Mouse (Mus musculus): ENCODE measurements around the gene Myt1. TPM values are rescaled to one million over a fixed set of nuclear protein-coding genes. Genes with fewer than 3 reads are reported as not detected.

Gene Myt1
- polyA plus RNA-seq, 1 experiment = not detected

DNA sequence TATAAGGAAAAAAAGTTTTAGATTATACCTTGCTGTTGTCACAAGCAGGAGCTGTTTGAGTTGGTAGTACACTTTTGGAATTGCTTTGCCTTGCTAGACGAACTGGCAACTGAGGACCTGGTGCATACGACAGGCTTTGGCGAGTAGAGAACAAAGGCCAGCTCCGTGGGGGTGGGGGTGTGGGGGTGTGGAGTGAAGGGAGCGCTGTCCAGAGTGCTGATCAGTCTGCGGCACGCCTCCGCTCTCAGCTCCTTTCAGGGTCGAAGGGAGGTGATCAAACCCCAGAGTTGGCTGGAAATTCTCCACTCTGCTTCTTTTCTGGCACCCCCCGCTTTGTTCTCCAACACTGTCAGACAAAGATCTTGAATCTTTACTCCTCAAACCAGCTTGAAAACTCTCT lies 1.5 kb downstream of the Myt1 start:
- no peak for DNase-seq (ENCODE audit: low read depth in 1 of 2, low spot score in 2 of 2)
- Histone ChIP-seq H3K27ac (ENCODE audit: insufficient read depth, low read length) (no peak overlapping the region), H3K4me1 (ENCODE audit: control insufficient read depth, insufficient read depth, insufficient read length) (no peaks in the 10 kb centered on the region), H3K27me3 (ENCODE audit: control insufficient read depth, insufficient read depth, low read length) (no peaks in the 10 kb centered on the region), H3K36me3 (ENCODE audit: control insufficient read depth, insufficient read depth, low read length) (no peaks in the 10 kb centered on the region), H3K4me3 (ENCODE audit: extremely low read depth, insufficient read depth, insufficient read length) (no peak overlapping the region)
- WGBS = 12% methylated on average over 10 of the region's 10 CpGs
- TF ChIP-seq CTCF (IDR thresholded peaks at IDR 0.05; ENCODE audit: extremely low read depth, insufficient read depth, insufficient read length, insufficient replicate concordance) (no peak), POLR2A (IDR thresholded peaks at IDR 0.05; ENCODE audit: low read depth, low read length) (no peak)

DNA sequence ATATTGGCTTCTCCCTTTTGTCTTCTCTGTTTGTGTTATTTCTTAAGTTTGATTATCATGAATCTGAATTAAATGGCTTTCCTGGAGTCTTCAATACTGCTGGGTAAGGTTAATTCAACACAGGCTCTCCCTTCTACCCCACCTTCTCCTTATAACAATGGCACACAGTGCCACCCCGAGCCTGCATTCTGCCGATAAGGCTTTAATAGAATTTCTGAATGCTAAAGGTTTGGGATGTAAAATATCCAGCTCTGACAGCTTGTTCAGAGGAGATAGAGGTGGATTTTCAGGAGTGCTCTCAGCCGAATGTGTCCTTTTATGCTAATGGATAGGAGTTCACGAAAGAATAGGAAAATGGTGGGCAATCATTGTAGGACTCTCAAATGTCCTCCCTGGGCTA lies 2.1 kb downstream of the Myt1 start:
- no peak for TF ChIP-seq POLR2A (IDR thresholded peaks at IDR 0.05; ENCODE audit: low read depth, low read length)
- TF ChIP-seq CTCF (IDR thresholded peaks at IDR 0.05; ENCODE audit: extremely low read depth, insufficient read depth, insufficient read length, insufficient replicate concordance) = no peak
- no peaks in the 10 kb centered on the region for H3K36me3 ChIP-seq (ENCODE audit: control insufficient read depth, insufficient read depth, low read length)

DNA sequence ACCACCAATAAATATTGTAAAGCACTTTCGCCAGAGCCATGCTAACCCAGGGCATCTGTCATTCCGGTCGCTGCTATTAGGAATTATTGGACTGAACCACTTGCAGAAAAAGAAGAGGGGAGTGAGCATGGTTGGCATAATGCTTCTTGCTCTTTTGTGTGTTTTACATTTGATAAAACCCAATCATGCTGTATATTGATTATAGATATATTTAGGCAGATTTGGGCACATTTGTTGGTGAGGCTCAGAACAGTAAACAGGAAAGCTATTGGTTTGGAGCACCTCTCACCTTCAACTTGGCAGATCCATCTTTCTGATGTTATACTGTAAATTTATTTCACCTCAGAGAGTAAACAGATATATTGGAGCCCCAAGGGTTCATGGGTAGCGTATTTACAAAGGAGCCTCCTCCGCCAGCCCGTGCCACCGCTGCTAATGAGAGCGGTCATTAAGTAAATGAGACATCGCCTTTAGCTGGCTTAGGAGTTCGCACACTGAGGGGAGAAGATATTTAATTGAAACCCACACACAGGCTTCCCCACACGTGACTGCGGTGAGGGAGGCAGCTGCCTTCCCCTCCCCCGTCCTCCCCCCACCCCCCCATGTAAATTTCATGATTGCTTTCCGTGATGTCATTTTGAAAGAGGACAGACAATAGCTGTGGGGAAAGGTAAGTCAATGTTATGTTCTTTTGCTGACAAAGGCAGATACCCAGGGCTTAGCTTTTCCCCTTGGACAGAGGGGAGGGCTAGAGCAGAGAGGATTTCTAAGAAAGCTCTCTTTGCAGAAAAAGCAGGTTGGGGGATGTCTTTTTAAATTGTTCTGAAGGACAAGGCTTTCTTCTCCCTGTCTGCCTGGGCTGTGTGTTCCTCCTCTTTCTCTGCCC lies 3.8 kb downstream of the Myt1 start:
- Histone ChIP-seq H3K4me3 (ENCODE audit: extremely low read depth, insufficient read depth, insufficient read length) (no peak overlapping the region), H3K4me1 (ENCODE audit: control insufficient read depth, insufficient read depth, insufficient read length) (no peaks in the 10 kb centered on the region), H3K27ac (ENCODE audit: insufficient read depth, low read length) (no peak overlapping the region), H3K36me3 (ENCODE audit: control insufficient read depth, insufficient read depth, low read length) (no peaks in the 10 kb centered on the region), H3K27me3 (ENCODE audit: control insufficient read depth, insufficient read depth, low read length) (no peaks in the 10 kb centered on the region)
- no peak for TF ChIP-seq POLR2A (IDR thresholded peaks at IDR 0.05; ENCODE audit: low read depth, low read length)
- no peak for TF ChIP-seq CTCF (IDR thresholded peaks at IDR 0.05; ENCODE audit: extremely low read depth, insufficient read depth, insufficient read length, insufficient replicate concordance)
- WGBS = 65% methylated on average over 14 of the region's 14 CpGs
- no peak for DNase-seq (ENCODE audit: low read depth in 1 of 2, low spot score in 2 of 2)

More for the DNA sequence above, 2.1 kb downstream of the Myt1 start:
- no peak overlapping the region for H3K27ac ChIP-seq (ENCODE audit: insufficient read depth, low read length)
- WGBS = 83% methylated on average over 4 of the region's 4 CpGs
- H3K27me3 ChIP-seq (ENCODE audit: control insufficient read depth, insufficient read depth, low read length) = no peaks in the 10 kb centered on the region
- no peak for DNase-seq (ENCODE audit: low read depth in 1 of 2, low spot score in 2 of 2)
- no peak overlapping the region for H3K4me3 ChIP-seq (ENCODE audit: extremely low read depth, insufficient read depth, insufficient read length)
- no peaks in the 10 kb centered on the region for H3K4me1 ChIP-seq (ENCODE audit: control insufficient read depth, insufficient read depth, insufficient read length)

DNA sequence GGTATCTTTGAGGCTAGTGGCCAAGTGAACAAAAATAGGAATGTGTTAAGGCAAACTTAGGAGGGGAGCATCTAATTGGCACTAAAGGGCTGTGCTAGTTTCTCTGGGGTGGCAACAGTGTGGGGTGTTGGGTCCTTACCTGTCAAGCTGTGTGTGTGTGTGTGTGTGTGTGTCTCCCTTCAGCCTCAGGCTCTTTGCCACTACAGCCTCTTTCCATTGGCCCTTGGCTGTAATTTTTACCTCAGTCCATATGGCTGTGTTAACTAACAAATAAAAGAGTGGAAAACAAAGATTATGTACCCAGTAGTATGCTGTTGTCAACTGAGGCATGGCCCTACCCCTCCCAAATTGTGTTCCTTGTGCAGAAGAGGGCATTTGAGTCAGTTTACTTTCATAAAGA lies 5.3 kb downstream of the Myt1 start:
- no peak overlapping the region for H3K4me3 ChIP-seq (ENCODE audit: extremely low read depth, insufficient read depth, insufficient read length)
- DNase-seq (ENCODE audit: low read depth in 1 of 2, low spot score in 2 of 2) = no peak
- no peaks in the 10 kb centered on the region for H3K4me1 ChIP-seq (ENCODE audit: control insufficient read depth, insufficient read depth, insufficient read length)

DNA sequence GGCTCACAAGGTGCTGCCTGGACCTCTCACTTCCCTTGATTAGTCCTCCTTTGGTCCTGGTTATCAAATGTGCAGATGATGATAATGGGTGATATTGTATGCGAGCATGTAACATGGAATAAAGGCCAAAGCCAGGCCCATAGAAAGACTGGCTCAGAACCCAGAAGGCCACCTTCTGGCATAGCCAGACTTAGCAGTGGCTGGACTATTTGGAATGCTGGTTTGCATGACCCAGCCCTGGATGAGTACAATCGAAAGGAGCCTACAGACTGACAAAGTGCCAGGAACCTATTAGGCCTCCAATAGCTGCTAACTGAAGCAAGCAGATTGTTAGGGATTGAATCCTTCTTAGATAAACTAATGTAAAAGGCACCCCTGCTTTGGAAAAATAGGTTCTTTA lies 6.3 kb downstream of the Myt1 start:
- DNase-seq (ENCODE audit: low read depth in 1 of 2, low spot score in 2 of 2) = no peak
- H3K4me3 ChIP-seq (ENCODE audit: extremely low read depth, insufficient read depth, insufficient read length) = no peak overlapping the region
- WGBS = 85% methylated on average over 2 of the region's 2 CpGs
- no peaks in the 10 kb centered on the region for H3K36me3 ChIP-seq (ENCODE audit: control insufficient read depth, insufficient read depth, low read length)
- TF ChIP-seq CTCF (IDR thresholded peaks at IDR 0.05; ENCODE audit: extremely low read depth, insufficient read depth, insufficient read length, insufficient replicate concordance) (no peak), POLR2A (IDR thresholded peaks at IDR 0.05; ENCODE audit: low read depth, low read length) (no peak)
- no peak overlapping the region for H3K27ac ChIP-seq (ENCODE audit: insufficient read depth, low read length)
- H3K4me1 ChIP-seq (ENCODE audit: control insufficient read depth, insufficient read depth, insufficient read length) = no peaks in the 10 kb centered on the region
- no peaks in the 10 kb centered on the region for H3K27me3 ChIP-seq (ENCODE audit: control insufficient read depth, insufficient read depth, low read length)

More for the DNA sequence above, 5.3 kb downstream of the Myt1 start:
- H3K36me3 ChIP-seq (ENCODE audit: control insufficient read depth, insufficient read depth, low read length) = no peaks in the 10 kb centered on the region
- H3K27ac ChIP-seq (ENCODE audit: insufficient read depth, low read length) = no peak overlapping the region
- H3K27me3 ChIP-seq (ENCODE audit: control insufficient read depth, insufficient read depth, low read length) = no peaks in the 10 kb centered on the region
- TF ChIP-seq CTCF (IDR thresholded peaks at IDR 0.05; ENCODE audit: extremely low read depth, insufficient read depth, insufficient read length, insufficient replicate concordance) (no peak), POLR2A (IDR thresholded peaks at IDR 0.05; ENCODE audit: low read depth, low read length) (no peak)

DNA sequence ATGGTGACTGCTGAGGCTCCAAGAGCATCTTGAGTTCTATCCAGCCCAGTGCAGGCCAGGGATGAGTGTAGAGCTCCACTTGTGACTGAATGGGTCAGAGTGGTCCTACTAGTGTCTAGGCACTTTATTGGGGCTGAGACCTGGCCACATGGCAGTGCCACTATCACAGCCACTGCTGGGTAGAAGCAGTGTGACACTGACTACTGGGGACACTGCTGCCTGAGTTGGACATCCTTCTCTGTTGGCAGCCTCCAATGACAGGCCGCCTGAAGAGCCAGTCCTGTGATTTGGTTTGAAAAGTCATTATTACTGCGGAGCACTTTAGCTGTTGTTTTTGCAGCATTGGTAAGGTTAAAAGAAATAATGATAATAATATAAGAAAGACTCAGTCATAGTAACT lies 10.1 kb downstream of the Myt1 start:
- TF ChIP-seq CTCF (IDR thresholded peaks at IDR 0.05; ENCODE audit: extremely low read depth, insufficient read depth, insufficient read length, insufficient replicate concordance) (no peak), POLR2A (IDR thresholded peaks at IDR 0.05; ENCODE audit: low read depth, low read length) (no peak)
- H3K27me3 ChIP-seq (ENCODE audit: control insufficient read depth, insufficient read depth, low read length) = no peaks in the 10 kb centered on the region
- WGBS = 80% methylated on average over 2 of the region's 2 CpGs
- no peaks in the 10 kb centered on the region for H3K4me1 ChIP-seq (ENCODE audit: control insufficient read depth, insufficient read depth, insufficient read length)
- no peaks in the 10 kb centered on the region for H3K36me3 ChIP-seq (ENCODE audit: control insufficient read depth, insufficient read depth, low read length)
- no peak overlapping the region for H3K27ac ChIP-seq (ENCODE audit: insufficient read depth, low read length)
- DNase-seq (ENCODE audit: low read depth in 1 of 2, low spot score in 2 of 2) = no peak
- no peak overlapping the region for H3K4me3 ChIP-seq (ENCODE audit: extremely low read depth, insufficient read depth, insufficient read length)

DNA sequence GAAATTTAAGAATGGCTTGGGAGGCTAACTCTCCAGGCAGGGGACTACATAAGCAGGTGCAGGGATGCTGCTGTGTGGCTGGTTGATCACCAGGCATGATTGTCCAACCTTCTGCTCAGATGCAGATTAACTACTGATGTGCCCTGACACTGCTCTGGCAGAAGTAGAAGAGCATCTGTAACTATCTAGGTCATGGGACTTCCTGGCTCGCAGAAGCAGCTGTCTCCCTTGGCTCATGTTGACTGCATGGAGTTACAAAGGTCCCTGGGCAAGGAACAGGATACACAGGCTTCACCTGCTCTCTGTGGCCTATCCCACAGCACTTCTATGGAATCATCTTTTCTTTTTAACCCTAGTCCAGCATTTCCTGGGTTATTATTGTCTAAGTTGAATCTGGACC lies 12.7 kb downstream of the Myt1 start:
- H3K27ac ChIP-seq (ENCODE audit: insufficient read depth, low read length) = no peak overlapping the region
- 43% methylated on average over 1 of the region's 1 CpGs for WGBS
- DNase-seq (ENCODE audit: low read depth in 1 of 2, low spot score in 2 of 2) = no peak

More for the DNA sequence above, 12.7 kb downstream of the Myt1 start:
- H3K4me3 ChIP-seq (ENCODE audit: extremely low read depth, insufficient read depth, insufficient read length) = no peak overlapping the region
- H3K36me3 ChIP-seq (ENCODE audit: control insufficient read depth, insufficient read depth, low read length) = no peaks in the 10 kb centered on the region
- no peak for TF ChIP-seq CTCF (IDR thresholded peaks at IDR 0.05; ENCODE audit: extremely low read depth, insufficient read depth, insufficient read length, insufficient replicate concordance)
- no peak for TF ChIP-seq POLR2A (IDR thresholded peaks at IDR 0.05; ENCODE audit: low read depth, low read length)
- no peaks in the 10 kb centered on the region for H3K27me3 ChIP-seq (ENCODE audit: control insufficient read depth, insufficient read depth, low read length)
- no peaks in the 10 kb centered on the region for H3K4me1 ChIP-seq (ENCODE audit: control insufficient read depth, insufficient read depth, insufficient read length)
